Mouse (Mus musculus) heart, adult 2 months (tissue): ENCODE measurements at regions not wholly inside any gene's neighbourhood (a gene's known extent, or its start where the extent isn't known, plus 50 kb on each side); places are given as distances from the start of the nearest gene placed in this dataset.

Experiments
- CTCF ChIP-seq: fragments of 200-600 bp; IDR thresholded peaks from 2 replicates; pipeline ENCODE4 v1.8.1; 2022; ENCODE audit warnings: antibody characterized with exemption, mild to moderate bottlenecking, moderate library complexity
- EP300 ChIP-seq: fragments of 200-500 bp; IDR thresholded peaks from 2 replicates; pipeline ENCODE4 v1.6.1; 2011; ENCODE audit warnings: low read depth, low read length, control low read depth; ENCODE audit not compliant: insufficient read depth
- POLR2A ChIP-seq: fragments of 200-500 bp; IDR thresholded peaks from 2 replicates; pipeline ENCODE4 v1.6.1; 2011; ENCODE audit warnings: mild to moderate bottlenecking, low read depth, low read length, control low read depth; ENCODE audit not compliant: insufficient read depth

DNA sequence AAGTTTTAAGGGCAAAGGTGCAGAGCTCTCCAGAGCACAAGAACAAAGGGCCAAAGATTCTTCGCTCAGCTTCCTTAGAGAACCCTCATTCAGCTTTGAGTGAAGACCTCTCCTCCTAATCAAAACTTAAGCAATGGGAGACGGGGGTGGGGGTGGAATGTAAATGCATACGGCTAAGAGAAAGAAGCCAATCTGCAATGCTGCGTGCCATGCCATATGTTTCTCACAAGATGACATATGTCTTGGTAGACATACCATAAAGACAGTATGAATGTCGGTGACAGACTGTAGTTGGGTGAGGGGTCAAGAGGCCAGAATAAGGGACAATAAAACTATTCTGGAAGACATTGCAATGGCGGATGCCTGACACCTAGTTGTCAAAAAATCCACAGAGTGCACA lies 267.9 kb downstream of the Plpp3 start:
- no peak for TF ChIP-seq CTCF
- no peak for TF ChIP-seq POLR2A
- no peak for TF ChIP-seq EP300
